Mouse (Mus musculus) midbrain, postnatal 0 days (tissue): ENCODE measurements around the gene Fras1. TPM values are rescaled to one million over a fixed set of nuclear protein-coding genes. Genes with fewer than 3 reads are reported as not detected.
A peak's percentile ranks its signal among the peaks of the same experiment; 100 is the strongest.

Experiments
- ATAC-seq: fragments of 200-750 bp; cut with Nextera tagmentation; 2 replicates; pipeline ENCODE4 v1.8.0; 2017; ENCODE audit warnings: moderate number of reproducible peaks, mild to moderate bottlenecking, moderate TSS enrichment, moderate library complexity; ENCODE audit not compliant: low FRiP score
- DNase-seq: peaks from one replicate; pipeline ENCODE4 v3.0.0-alpha.2; 2015; ENCODE audit warnings: low spot score
- H3K27ac ChIP-seq: fragments of 300-500 bp; sonication (generic); 2 replicates; pipeline ENCODE4 v1.5.1; 2014; ENCODE audit warnings: low read depth, mild to moderate bottlenecking, low read length, mixed read lengths
- H3K27me3 ChIP-seq: fragments of 300-500 bp; sonication (generic); 2 replicates; pipeline ENCODE4 v1.6.1; 2014; ENCODE audit warnings: low read length, control low read depth, mixed read lengths; ENCODE audit not compliant: insufficient read depth
- H3K36me3 ChIP-seq: fragments of 300-500 bp; sonication (generic); 2 replicates; pipeline ENCODE4 v1.6.1; 2014; ENCODE audit warnings: low read length, control low read depth, mixed read lengths; ENCODE audit not compliant: insufficient read depth
- H3K4me1 ChIP-seq: fragments of 300-500 bp; sonication (generic); 2 replicates; pipeline ENCODE4 v1.6.1; 2014; ENCODE audit warnings: mild to moderate bottlenecking, control low read depth, antibody characterized with exemption, low read length, mixed read lengths; ENCODE audit not compliant: insufficient read depth
- H3K4me2 ChIP-seq: fragments of 300-500 bp; sonication (generic); 2 replicates; pipeline ENCODE4 v1.6.1; 2014; ENCODE audit warnings: low read depth, mild to moderate bottlenecking, low read length, mixed read lengths; ENCODE audit not compliant: poor library complexity, severe bottlenecking
- H3K4me3 ChIP-seq: fragments of 300-500 bp; sonication (generic); 2 replicates; pipeline ENCODE4 v1.5.1; 2014; ENCODE audit warnings: low read depth, mild to moderate bottlenecking, low read length, moderate library complexity
- H3K9ac ChIP-seq: fragments of 300-500 bp; sonication (generic); replicated peaks from 2 replicates; pipeline ENCODE4 v1.6.1; 2014; ENCODE audit warnings: mild to moderate bottlenecking, low read length, moderate library complexity, mixed read lengths; ENCODE audit not compliant: poor library complexity, severe bottlenecking
- H3K9me3 ChIP-seq: fragments of 300-500 bp; sonication (generic); 2 replicates; pipeline ENCODE4 v1.6.1; 2016; ENCODE audit warnings: low read length, control low read depth
- CTCF ChIP-seq: IDR thresholded peaks from 2 replicates; pipeline ENCODE4 v1.5.1; 2016; ENCODE audit warnings: antibody characterized with exemption, mild to moderate bottlenecking
- WGBS: fragments of 180-500 bp; shearing (Covaris S2); extraction: QIAGEN DNeasy Blood & Tissue Kit; methylation state at CpG from one replicate; pipeline ENCODE4 v1.1.7; 2014; 5-methylcytosine and 5-hydroxymethylcytosine counted together
- polyA plus RNA-seq: library from polyadenylated mRNA; unstranded; fragments of >200 nt; fragmentation: Nextera tagmentation; extraction: Ambion mirVana; gene quantifications from 2 replicates; pipeline ENCODE4 v1.2.1, GENCODE M21; 2015
- total RNA-seq: library from RNA; depleted of rRNA; stranded (reverse); fragments of >200 nt; gene quantifications from 2 replicates; pipeline ENCODE4 v1.2.3, GENCODE M21; 2014

The Fras1 gene
- total and polyA plus RNA-seq, 2 experiments from 2014 or later = 2.3 to 7.3 TPM

DNA sequence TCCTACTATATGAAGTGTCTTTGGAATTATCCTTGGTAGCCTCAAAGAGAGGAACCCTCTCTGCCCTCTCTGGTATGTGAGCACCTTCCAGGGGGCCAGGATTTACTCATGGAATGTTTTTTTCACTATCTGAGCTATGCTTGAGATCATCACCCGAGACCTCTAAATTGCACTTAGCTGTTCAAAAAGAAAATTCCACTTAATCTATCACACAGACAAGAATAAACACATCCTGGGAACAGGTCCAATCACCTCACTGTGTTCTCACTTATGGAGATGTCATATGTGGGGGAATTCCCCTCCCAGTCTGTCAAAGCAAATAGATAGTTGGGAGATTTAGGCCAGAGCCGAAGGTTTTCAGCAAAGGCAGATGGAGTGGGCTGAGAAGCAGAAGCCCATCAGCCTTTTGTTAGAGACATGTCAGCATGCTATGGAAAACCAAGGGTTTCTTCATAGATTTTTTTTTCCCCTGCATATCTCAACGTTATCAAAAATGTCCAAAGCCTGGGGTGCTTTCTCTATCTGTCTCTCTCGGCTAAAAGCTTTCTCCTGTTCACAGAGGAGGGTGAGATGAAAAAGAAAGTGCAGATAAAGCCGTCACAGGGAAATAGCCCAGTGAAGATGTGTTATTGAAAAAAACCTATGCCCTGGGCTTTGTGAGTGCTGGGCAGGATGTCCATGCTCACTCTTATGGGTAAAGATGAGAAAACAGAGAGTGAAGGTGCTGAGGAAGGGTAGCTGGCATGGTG is 249.0 kb downstream of the Fras1 start:
- no peak overlapping the region for H3K27ac ChIP-seq
- TF ChIP-seq CTCF = no peak
- H3K4me2 ChIP-seq = no peak overlapping the region
- no peaks in the 10 kb centered on the region for H3K36me3 ChIP-seq
- 55% methylated on average over 5 of the region's 5 CpGs for WGBS
- no peaks in the 10 kb centered on the region for H3K9me3 ChIP-seq
- H3K4me1 ChIP-seq = no peaks in the 10 kb centered on the region
- H3K27me3 ChIP-seq = no peaks in the 10 kb centered on the region
- H3K4me3 ChIP-seq = no peak overlapping the region
- no peak overlapping the region for H3K9ac ChIP-seq
- ATAC-seq (no peak), DNase-seq (no peak)

DNA sequence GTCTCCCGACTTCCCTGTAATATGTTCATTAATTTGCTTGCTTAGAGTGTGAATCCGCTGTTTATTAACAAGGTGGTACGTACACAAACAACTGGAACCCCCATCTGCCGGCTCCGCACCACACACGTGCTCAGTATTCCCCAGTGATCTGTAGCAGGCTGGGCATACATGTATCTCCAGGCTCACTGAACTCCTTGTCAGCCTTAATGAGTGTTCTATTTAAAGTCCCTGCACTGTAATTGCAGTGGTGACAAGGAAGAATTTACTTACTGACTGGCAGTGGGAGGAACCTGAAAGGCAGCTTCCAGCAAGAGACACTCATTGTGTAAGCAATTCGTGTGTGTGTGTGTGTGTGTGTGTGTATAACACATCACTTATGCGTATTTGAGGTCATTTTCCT is 256.1 kb downstream of the Fras1 start:
- no peaks in the 10 kb centered on the region for H3K27me3 ChIP-seq
- no peaks in the 10 kb centered on the region for H3K4me1 ChIP-seq
- no peaks in the 10 kb centered on the region for H3K36me3 ChIP-seq
- H3K27ac ChIP-seq = no peak overlapping the region
- no peak overlapping the region for H3K9ac ChIP-seq
- no peak overlapping the region for H3K4me2 ChIP-seq
- TF ChIP-seq CTCF = no peak
- ATAC-seq = peak; percentile 74
- no peaks in the 10 kb centered on the region for H3K9me3 ChIP-seq
- H3K4me3 ChIP-seq = no peak overlapping the region
- DNase-seq = peak; percentile 34
- WGBS = 61% methylated on average over 8 of the region's 8 CpGs

- H3K9ac ChIP-seq = no peak overlapping the region
- no peaks in the 10 kb centered on the region for H3K36me3 ChIP-seq
- no peaks in the 10 kb centered on the region for H3K27me3 ChIP-seq
- no peak overlapping the region for H3K4me2 ChIP-seq
- no peak overlapping the region for H3K27ac ChIP-seq
- no peaks in the 10 kb centered on the region for H3K9me3 ChIP-seq
- no peak for TF ChIP-seq CTCF
- ATAC-seq (0 out of 2 replicates have a peak, but pooled peaks have one; percentile 5), DNase-seq (no peak)
- no peak overlapping the region for H3K4me3 ChIP-seq
- WGBS = 78% methylated on average over 17 of the region's 17 CpGs
- no peaks in the 10 kb centered on the region for H3K4me1 ChIP-seq
Observed at GRCm38 (mm10) chr5:96635146-96635862, 261.5 kb downstream of the Fras1 start.

DNA sequence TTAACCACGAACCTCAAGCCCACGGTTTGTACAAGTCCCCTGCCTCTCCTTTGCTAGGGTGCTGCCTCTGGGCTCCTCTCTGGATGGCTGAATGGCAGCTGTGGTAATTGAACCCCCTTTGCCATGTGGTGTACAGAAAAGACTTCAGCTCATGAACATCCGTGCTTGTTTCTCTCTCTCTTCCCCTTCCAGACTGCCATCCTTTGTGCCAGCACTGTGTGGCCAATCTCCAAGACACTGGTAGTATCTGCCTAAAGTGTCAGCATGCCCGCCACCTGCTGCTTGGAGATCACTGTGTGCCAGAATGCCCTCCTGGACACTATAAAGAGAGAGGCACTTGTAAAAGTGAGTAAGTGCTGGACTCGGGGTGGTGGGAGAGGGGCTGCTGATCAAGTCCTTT is 262.1 kb downstream of the Fras1 start:
- H3K4me2 ChIP-seq = no peak overlapping the region
- no peak overlapping the region for H3K27ac ChIP-seq
- no peaks in the 10 kb centered on the region for H3K36me3 ChIP-seq
- TF ChIP-seq CTCF = no peak
- H3K4me1 ChIP-seq = no peaks in the 10 kb centered on the region
- H3K4me3 ChIP-seq = no peak overlapping the region
- DNase-seq = peak; percentile 39
- no peaks in the 10 kb centered on the region for H3K9me3 ChIP-seq
- WGBS = 84% methylated on average over 5 of the region's 5 CpGs
- ATAC-seq = peak; percentile 10; the same call in 1 of the 2 replicates
- no peak overlapping the region for H3K9ac ChIP-seq
- no peaks in the 10 kb centered on the region for H3K27me3 ChIP-seq

GRCm38 (mm10) chr5:96639213-96639910 is 265.6 kb downstream of the Fras1 start:
- Histone ChIP-seq H3K4me1 (no peaks in the 10 kb centered on the region), H3K4me3 (no peak overlapping the region), H3K36me3 (no peaks in the 10 kb centered on the region), H3K27me3 (no peaks in the 10 kb centered on the region), H3K9me3 (no peaks in the 10 kb centered on the region), H3K4me2 (no peak overlapping the region), H3K9ac (no peak overlapping the region), H3K27ac (no peak overlapping the region)
- DNase-seq = no peak
- TF ChIP-seq CTCF = no peak
- WGBS = 85% methylated on average over 6 of the region's 6 CpGs
- no peak for ATAC-seq
